ENCODE assay signal across 30 mouse cellular contexts in the genomic region with DNA sequence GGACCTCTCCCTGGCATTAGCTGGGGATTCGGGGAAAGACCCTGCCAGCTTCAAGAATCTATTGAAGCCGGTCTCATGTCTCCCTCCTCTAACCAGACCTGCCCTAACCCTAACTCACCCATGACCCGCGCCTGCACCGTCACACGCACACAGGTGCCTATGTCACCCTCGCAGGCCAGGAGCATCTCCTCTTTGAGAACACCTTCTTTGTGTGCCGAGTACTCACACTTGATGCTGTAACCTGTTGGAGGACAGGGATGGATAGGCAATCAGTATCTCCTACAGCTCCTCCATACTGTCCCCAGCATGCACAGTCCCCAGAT. TPM values are rescaled to one million over a fixed set of nuclear protein-coding genes. Genes with fewer than 3 reads are reported as not detected.
"Had no signal": no experiment of that assay in that cellular context is flagged by ENCODE, and none has a peak within 500 bp of the region (broad histone marks: within the 10 kb centered on the region; RNA-seq: fewer than 3 reads in every experiment).

No protein-coding gene starts in this region.

- H3K27ac ChIP-seq: limb, embryonic 12.5 days; limb, embryonic 15.5 days; liver, embryonic 14.5 days; macrophage; midbrain, embryonic 13.5 days; neural tube, embryonic 13.5 days; stomach, embryonic 15.5 days had no signal

- DNase-seq: kidney, adult 18-20 months; kidney, adult 9 months; kidney, postnatal 14 days; kidney, postnatal 4 days; left cerebral cortex, postnatal 4 days; lung, adult 18-20 months; lung, postnatal 14 days; retina, postnatal 1 day; right cerebral cortex, postnatal 25 days; spleen, adult 18-20 months; thymus, postnatal 36 days had no signal

- H3K9ac ChIP-seq: limb, embryonic 12.5 days; limb, embryonic 15.5 days; liver, embryonic 14.5 days; midbrain, embryonic 13.5 days; neural tube, embryonic 13.5 days; stomach, embryonic 15.5 days had no signal

- H3K27me3 ChIP-seq: limb, embryonic 12.5 days; limb, embryonic 15.5 days; midbrain, embryonic 13.5 days; neural tube, embryonic 13.5 days; stomach, embryonic 15.5 days had no signal

- H3K9me3 ChIP-seq: limb, embryonic 12.5 days; limb, embryonic 15.5 days; midbrain, embryonic 13.5 days; neural tube, embryonic 13.5 days; stomach, embryonic 15.5 days had no signal

- H3K4me3 ChIP-seq: limb, embryonic 12.5 days; limb, embryonic 15.5 days; midbrain, embryonic 13.5 days; neural tube, embryonic 13.5 days; stomach, embryonic 15.5 days had no signal

- ATAC-seq: intestine, embryonic 16.5 days; midbrain, embryonic 13.5 days; midbrain, embryonic 16.5 days had no signal

- H3K4me2 ChIP-seq: limb, embryonic 12.5 days; limb, embryonic 15.5 days; midbrain, embryonic 13.5 days; neural tube, embryonic 13.5 days; stomach, embryonic 15.5 days had no signal

RNA-seq across cellular contexts. Expression of a gene that starts 13.7 kb away (rescaled TPM):
- total RNA-seq: layer of hippocampus, adult 18-20 months; layer of hippocampus, postnatal 14 days; left cerebral cortex, adult 8-10 months; left cerebral cortex, postnatal 14 days; left cerebral cortex, postnatal 4 days; megakaryocyte, adult 5-6 weeks; neutrophil, adult 5-6 weeks had no signal
- polyA plus RNA-seq: intestine, embryonic 16.5 days; kidney, embryonic 16.5 days; limb, embryonic 12.5 days; limb, embryonic 15.5 days; liver, embryonic 14.5 days; lung, embryonic 16.5 days; macrophage; midbrain, embryonic 13.5 days; midbrain, embryonic 16.5 days; neural tube, embryonic 13.5 days; stomach, embryonic 15.5 days; thymus, postnatal 0 days; urinary bladder, adult 2 months had no signal

RNA-seq across cellular contexts. Expression of a gene that starts 19.9 kb away (rescaled TPM):
- total RNA-seq: megakaryocyte, adult 5-6 weeks; neutrophil, adult 5-6 weeks had no signal
